Mouse (Mus musculus) cerebellum, adult 9-10 months (tissue): Measurements from ENCODE around the gene Ankrd22.

Experiments
- DNase-seq: peaks from one replicate; pipeline ENCODE4 v3.0.0; 2022

Ankrd22 gene

GRCm38 (mm10) chr19:34179136-34179535, 13.3 kb upstream of the Ankrd22 start:
- DNase-seq: no peak

- DNase-seq: no peak
Measured at GRCm38 (mm10) chr19:34174004-34174403, 8.2 kb upstream of the Ankrd22 start.

GRCm38 (mm10) chr19:34171167-34171566, 5.3 kb upstream of the Ankrd22 start:
- DNase-seq: no peak

GRCm38 (mm10) chr19:34169121-34169520, 3.3 kb upstream of the Ankrd22 start:
- DNase-seq: no peak

- DNase-seq: no peak
Measured at GRCm38 (mm10) chr19:34167896-34168661, 2.2 kb upstream of the Ankrd22 start.

GRCm38 (mm10) chr19:34166386-34166785, 533 bp upstream of the Ankrd22 start:
- no peak for DNase-seq

- no peak for DNase-seq
Measured at GRCm38 (mm10) chr19:34162693-34163092, 3.2 kb downstream of the Ankrd22 start.

- DNase-seq: no peak
Measured at GRCm38 (mm10) chr19:34153263-34154144, 12.3 kb downstream of the Ankrd22 start.

- DNase-seq: peak; percentile 8
Measured at GRCm38 (mm10) chr19:34151909-34152308, 13.9 kb downstream of the Ankrd22 start.

GRCm38 (mm10) chr19:34148421-34148820, 17.4 kb downstream of the Ankrd22 start:
- no peak for DNase-seq

GRCm38 (mm10) chr19:34139431-34140046, 26.3 kb downstream of the Ankrd22 start:
- DNase-seq: no peak

GRCm38 (mm10) chr19:34138720-34139430, 27.0 kb downstream of the Ankrd22 start:
- no peak for DNase-seq

- no peak for DNase-seq
Measured at GRCm38 (mm10) chr19:34120107-34120731, 45.6 kb downstream of the Ankrd22 start.

GRCm38 (mm10) chr19:34119653-34120052, 46.2 kb downstream of the Ankrd22 start:
- no peak for DNase-seq

GRCm38 (mm10) chr19:34119102-34119501, 46.8 kb downstream of the Ankrd22 start:
- no peak for DNase-seq

GRCm38 (mm10) chr19:34104841-34105240, 61.0 kb downstream of the Ankrd22 start:
- DNase-seq: no peak

GRCm38 (mm10) chr19:34101888-34102287, 64.0 kb downstream of the Ankrd22 start:
- no peak for DNase-seq

- no peak for DNase-seq
Measured at GRCm38 (mm10) chr19:34100633-34101032, 65.2 kb downstream of the Ankrd22 start, which contains the start of gene Lipm. Gene Lipm (plus strand): TSS chr19:34100933.

- DNase-seq: no peak
Measured at GRCm38 (mm10) chr19:34096228-34096627, 69.6 kb downstream of the Ankrd22 start.

- DNase-seq: no peak
Measured at GRCm38 (mm10) chr19:34095381-34095780, 70.5 kb downstream of the Ankrd22 start.

GRCm38 (mm10) chr19:34089011-34089680, 76.7 kb downstream of the Ankrd22 start:
- DNase-seq: no peak

- no peak for DNase-seq
Measured at GRCm38 (mm10) chr19:34078130-34078529, 87.7 kb downstream of the Ankrd22 start.
